Mouse (Mus musculus): ENCODE measurements around the gene Dclk2. TPM values are rescaled to one million over a fixed set of nuclear protein-coding genes. Genes with fewer than 3 reads are reported as not detected.

Gene Dclk2
- polyA plus RNA-seq, 1 experiment from 2014 or later, result 5.1 TPM

DNA sequence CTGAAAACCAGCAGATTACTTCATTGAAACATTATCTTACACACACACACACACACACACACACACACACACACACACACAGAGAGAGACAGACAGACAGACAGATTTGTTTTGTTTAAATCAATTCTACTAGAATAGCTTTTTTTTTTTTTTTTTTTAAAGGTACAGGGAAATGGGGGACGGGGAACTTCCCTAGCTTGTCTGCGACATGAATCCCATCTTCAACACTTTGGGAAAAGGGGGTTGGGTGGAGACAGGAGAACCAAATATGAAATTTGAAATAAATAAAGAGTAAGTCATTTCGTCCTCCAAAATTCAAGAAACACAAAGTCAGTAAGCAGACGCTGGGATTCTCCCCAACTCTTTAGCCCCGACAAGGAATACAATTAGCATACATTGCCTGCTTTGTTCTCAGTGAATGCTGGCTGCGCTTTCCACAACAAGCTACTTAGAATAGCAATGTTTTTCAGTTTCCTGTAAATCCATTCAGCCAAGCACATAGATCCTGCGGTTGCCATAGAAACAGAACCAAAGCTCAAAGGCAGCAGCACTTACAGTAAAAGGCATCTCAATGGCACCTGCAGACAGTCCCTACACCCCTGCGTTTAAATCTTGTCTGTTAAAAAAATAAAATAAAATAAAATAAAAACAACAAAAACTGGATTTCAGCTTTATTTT is 75.7 kb downstream of the Dclk2 start:
- no peak overlapping the region for H3K27ac ChIP-seq (ENCODE audit: poor library complexity, severe bottlenecking)
- no peak for ATAC-seq (ENCODE audit: insufficient number of reproducible peaks, low FRiP score)
- 25% methylated on average over 8 of the region's 8 CpGs for WGBS
- H3K4me1 ChIP-seq (replicated peaks), result 0 out of 2 replicates have a peak, but pooled peaks cover 2% of the 10 kb centered on the region
- H3K9ac ChIP-seq, result no peak overlapping the region
- H3K36me3 ChIP-seq, result no peaks in the 10 kb centered on the region
- H3K4me2 ChIP-seq, result no peak overlapping the region
- 0 out of 2 replicates have a peak, but pooled peaks cover 5% of the 10 kb centered on the region for H3K9me3 ChIP-seq (replicated peaks)
- H3K27me3 ChIP-seq (replicated peaks), result no peaks in the 10 kb centered on the region
- no peak overlapping the region for H3K4me3 ChIP-seq

DNA sequence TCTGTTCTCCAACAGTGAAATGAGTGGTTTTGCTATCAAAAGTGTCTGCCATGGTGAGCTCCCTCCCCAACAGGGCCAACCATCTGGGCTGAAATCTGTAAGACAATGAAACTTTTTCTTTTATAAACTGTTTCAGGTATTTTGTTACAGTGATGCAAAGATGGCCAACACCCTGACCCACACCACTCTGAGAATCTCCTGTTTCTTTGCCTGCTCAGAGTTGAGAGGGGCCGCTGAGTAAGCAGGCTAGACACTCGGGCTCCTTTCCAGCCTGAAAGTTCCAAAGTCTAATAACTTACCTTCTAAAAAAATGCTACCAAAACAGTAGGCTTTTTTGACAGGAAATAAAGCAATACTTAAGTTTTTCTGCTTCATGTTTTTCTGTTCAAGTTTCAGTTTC is 78.2 kb downstream of the Dclk2 start:
- H3K9me3 ChIP-seq (replicated peaks), result 0 out of 2 replicates have a peak, but pooled peaks cover 5% of the 10 kb centered on the region
- WGBS, result 93% methylated on average over 2 of the region's 2 CpGs
- ATAC-seq (ENCODE audit: insufficient number of reproducible peaks, low FRiP score), result no peak
- no peak overlapping the region for H3K4me3 ChIP-seq
- H3K27ac ChIP-seq (ENCODE audit: poor library complexity, severe bottlenecking), result no peak overlapping the region
- 0 out of 2 replicates have a peak, but pooled peaks cover 2% of the 10 kb centered on the region for H3K4me1 ChIP-seq (replicated peaks)
- no peaks in the 10 kb centered on the region for H3K36me3 ChIP-seq
- H3K27me3 ChIP-seq (replicated peaks), result no peaks in the 10 kb centered on the region
- no peak overlapping the region for H3K4me2 ChIP-seq
- H3K9ac ChIP-seq, result no peak overlapping the region

DNA sequence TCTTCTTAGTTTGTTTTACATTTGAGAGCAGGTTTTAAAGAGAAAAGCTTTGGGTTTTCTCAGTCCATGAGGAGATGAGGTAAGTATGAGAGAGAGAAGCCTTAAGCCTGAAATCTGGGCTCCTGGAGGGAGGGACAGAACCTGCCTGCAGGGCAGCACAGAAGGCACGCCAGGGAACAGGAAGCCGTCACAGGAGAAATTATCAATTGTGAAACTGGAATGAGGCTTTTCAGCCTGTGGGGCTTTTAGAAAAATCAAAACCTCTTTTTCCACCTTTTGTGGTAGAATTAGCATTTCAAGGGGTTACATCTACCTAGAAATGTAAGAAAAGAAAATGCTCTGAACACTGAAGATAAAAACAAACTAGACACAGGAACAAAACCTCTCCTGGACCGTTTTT is 81.0 kb downstream of the Dclk2 start:
- Histone ChIP-seq H3K36me3 (no peaks in the 10 kb centered on the region), H3K27ac (ENCODE audit: poor library complexity, severe bottlenecking) (no peak overlapping the region), H3K4me1 (replicated peaks) (no peaks in the 10 kb centered on the region), H3K4me3 (no peak overlapping the region), H3K27me3 (replicated peaks) (no peaks in the 10 kb centered on the region), H3K9me3 (replicated peaks) (0 out of 2 replicates have a peak, but pooled peaks cover 5% of the 10 kb centered on the region), H3K9ac (no peak overlapping the region), H3K4me2 (no peak overlapping the region)
- no peak for ATAC-seq (ENCODE audit: insufficient number of reproducible peaks, low FRiP score)
- 45% methylated on average over 3 of the region's 3 CpGs for WGBS

DNA sequence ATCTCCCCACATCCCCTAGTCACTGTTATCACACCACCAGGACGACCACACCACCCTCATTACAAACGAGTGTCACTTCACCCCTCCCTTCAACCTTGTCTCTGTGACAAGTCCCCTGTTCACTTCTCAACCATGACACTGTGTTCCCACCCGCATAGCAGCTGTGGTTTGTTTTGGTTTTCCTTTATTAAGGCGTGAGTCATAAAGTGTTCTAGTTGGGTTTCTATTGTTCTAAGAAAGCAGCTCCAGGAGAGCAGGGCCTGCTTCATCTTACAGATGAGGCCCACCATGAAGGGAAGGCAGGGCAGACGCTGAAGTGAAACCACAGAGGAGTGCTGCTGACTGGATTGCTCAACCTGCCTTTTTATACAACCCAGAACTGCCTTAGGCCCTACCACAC is 83.3 kb downstream of the Dclk2 start:
- H3K36me3 ChIP-seq, result no peaks in the 10 kb centered on the region
- WGBS, result 49% methylated on average over 5 of the region's 5 CpGs
- no peak for ATAC-seq (ENCODE audit: insufficient number of reproducible peaks, low FRiP score)
- H3K4me1 ChIP-seq (replicated peaks), result no peaks in the 10 kb centered on the region
- H3K4me3 ChIP-seq, result no peak overlapping the region
- 0 out of 2 replicates have a peak, but pooled peaks cover 5% of the 10 kb centered on the region for H3K9me3 ChIP-seq (replicated peaks)
- no peak overlapping the region for H3K27ac ChIP-seq (ENCODE audit: poor library complexity, severe bottlenecking)
- no peak overlapping the region for H3K4me2 ChIP-seq
- no peaks in the 10 kb centered on the region for H3K27me3 ChIP-seq (replicated peaks)
- no peak overlapping the region for H3K9ac ChIP-seq

DNA sequence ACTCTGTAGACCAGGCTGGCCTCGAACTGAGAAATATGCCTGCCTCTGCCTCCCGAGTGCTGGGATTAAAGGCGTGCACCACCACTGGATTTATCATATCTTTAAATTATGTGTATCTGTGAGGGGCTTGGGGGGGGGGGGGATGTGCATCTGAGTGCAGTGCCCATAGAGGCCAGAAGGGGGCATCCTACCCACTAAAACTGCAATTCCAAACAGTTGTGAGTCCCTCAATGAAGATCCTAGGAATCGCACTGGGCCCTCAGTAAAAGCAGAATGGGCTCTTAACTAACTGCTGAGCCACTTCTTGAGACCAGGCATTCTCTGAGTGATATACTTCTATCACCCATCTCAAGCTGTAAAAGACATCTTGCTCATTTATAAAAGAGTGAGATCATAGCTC is 85.5 kb downstream of the Dclk2 start:
- H3K4me3 ChIP-seq, result no peak overlapping the region
- no peaks in the 10 kb centered on the region for H3K36me3 ChIP-seq
- no peak overlapping the region for H3K4me2 ChIP-seq
- H3K9me3 ChIP-seq (replicated peaks), result no peaks in the 10 kb centered on the region
- 93% methylated on average over 4 of the region's 4 CpGs for WGBS
- ATAC-seq (ENCODE audit: insufficient number of reproducible peaks, low FRiP score), result no peak
- no peak overlapping the region for H3K27ac ChIP-seq (ENCODE audit: poor library complexity, severe bottlenecking)
- no peak overlapping the region for H3K9ac ChIP-seq
- no peaks in the 10 kb centered on the region for H3K4me1 ChIP-seq (replicated peaks)
- H3K27me3 ChIP-seq (replicated peaks), result no peaks in the 10 kb centered on the region

DNA sequence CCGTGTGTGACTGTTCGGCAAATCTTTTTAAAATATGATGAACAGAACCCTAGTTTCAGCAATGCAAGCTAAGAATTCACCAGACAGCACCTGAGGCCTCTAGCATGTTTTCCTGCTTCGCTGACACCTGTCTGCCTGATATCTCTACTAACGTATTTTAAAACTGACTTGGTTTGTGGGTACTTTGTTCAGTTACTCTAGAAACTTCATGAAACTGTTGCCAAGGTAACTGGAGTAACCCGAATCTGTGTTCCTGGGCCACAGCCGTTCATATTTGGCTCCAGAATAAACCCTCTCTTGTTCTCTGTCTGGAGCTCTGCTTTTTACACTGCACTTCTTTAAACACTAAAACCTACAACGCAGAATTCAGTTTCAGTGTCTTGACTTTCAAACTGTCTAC is 86.3 kb downstream of the Dclk2 start:
- H3K27ac ChIP-seq (ENCODE audit: poor library complexity, severe bottlenecking), result no peak overlapping the region
- H3K9ac ChIP-seq, result no peak overlapping the region
- ATAC-seq (ENCODE audit: insufficient number of reproducible peaks, low FRiP score), result no peak
- no peaks in the 10 kb centered on the region for H3K4me1 ChIP-seq (replicated peaks)
- WGBS, result 79% methylated on average over 7 of the region's 7 CpGs
- H3K36me3 ChIP-seq, result no peaks in the 10 kb centered on the region
- H3K4me3 ChIP-seq, result no peak overlapping the region
- no peak overlapping the region for H3K4me2 ChIP-seq
- H3K27me3 ChIP-seq (replicated peaks), result no peaks in the 10 kb centered on the region
- no peaks in the 10 kb centered on the region for H3K9me3 ChIP-seq (replicated peaks)

DNA sequence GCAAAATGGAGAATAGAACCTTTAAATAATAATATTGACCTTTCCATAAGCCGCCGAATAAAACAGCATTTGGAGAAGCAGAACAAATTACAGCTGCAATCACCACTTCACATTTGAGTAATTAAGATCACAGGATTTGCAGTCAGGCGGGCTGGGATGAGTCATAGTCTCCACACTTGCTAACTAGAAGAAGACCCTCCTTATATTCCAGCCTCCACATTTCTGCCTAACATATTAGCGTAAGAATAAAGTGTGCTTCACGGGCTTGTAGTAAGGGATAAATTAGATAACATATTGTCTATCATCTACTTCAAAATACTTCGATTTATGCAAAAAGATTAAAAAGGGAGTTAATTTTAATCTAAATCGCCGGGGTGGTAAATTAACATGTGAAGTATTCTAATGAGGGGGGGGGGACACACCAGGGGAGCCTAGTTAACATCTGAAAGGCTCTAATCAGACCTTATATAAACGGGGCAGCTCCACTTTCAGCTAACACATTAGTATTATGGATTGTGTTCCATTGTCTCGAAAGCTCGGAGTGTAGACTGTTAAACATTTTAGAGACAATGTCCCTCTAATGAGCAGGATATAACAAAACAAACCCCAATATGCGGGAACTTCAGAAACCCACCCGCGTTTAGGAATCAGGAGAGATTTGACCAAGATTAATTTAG is 87.9 kb downstream of the Dclk2 start:
- Histone ChIP-seq H3K4me1 (replicated peaks) (no peaks in the 10 kb centered on the region), H3K9me3 (replicated peaks) (no peaks in the 10 kb centered on the region), H3K4me2 (no peak overlapping the region), H3K4me3 (no peak overlapping the region), H3K27ac (ENCODE audit: poor library complexity, severe bottlenecking) (no peak overlapping the region), H3K36me3 (no peaks in the 10 kb centered on the region), H3K9ac (no peak overlapping the region), H3K27me3 (replicated peaks) (no peaks in the 10 kb centered on the region)
- no peak for ATAC-seq (ENCODE audit: insufficient number of reproducible peaks, low FRiP score)
- WGBS, result 39% methylated on average over 14 of the region's 14 CpGs

DNA sequence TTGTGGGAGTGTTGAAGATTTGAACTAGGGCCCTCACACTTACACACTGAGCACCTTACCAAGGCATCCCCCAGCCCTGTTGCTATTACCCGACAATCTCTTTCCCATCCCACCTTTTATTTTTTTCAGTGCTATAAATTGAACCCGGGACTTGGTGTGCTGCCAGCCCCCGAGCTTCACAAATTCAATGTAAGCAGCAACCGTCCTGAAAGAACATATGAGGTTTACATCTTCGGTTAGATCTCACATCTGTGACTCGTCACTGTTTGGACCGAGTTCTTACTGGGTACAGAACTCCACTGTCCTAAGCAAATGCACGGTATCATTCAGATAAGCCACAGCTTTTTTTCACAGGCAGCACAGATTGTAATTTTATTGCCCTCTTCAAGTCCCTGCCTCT is 88.5 kb downstream of the Dclk2 start:
- no peak overlapping the region for H3K4me2 ChIP-seq
- H3K4me1 ChIP-seq (replicated peaks), result no peaks in the 10 kb centered on the region
- WGBS, result 60% methylated on average over 8 of the region's 8 CpGs
- no peaks in the 10 kb centered on the region for H3K27me3 ChIP-seq (replicated peaks)
- H3K9ac ChIP-seq, result no peak overlapping the region
- H3K4me3 ChIP-seq, result no peak overlapping the region
- ATAC-seq (ENCODE audit: insufficient number of reproducible peaks, low FRiP score), result no peak
- H3K9me3 ChIP-seq (replicated peaks), result no peaks in the 10 kb centered on the region
- H3K36me3 ChIP-seq, result no peaks in the 10 kb centered on the region
- H3K27ac ChIP-seq (ENCODE audit: poor library complexity, severe bottlenecking), result no peak overlapping the region

DNA sequence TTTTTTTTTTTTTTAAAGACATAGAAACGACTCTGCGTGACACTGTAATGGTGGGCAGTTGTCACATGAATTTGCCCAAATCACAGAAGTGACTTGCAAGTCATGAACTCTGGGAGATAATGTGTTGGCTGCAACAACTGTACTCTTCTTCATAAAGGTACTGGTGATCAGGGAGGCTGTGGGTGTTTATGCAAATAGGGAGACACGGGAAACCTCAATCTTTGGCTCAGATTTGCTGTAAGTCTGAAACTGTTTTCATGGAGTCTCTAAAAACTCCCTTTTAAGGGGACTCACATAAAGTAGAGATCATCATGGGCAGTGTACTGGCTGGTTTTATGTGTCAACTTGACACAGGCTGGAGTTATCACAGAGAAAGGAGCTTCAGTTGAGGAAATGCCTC is 93.1 kb downstream of the Dclk2 start:
- Histone ChIP-seq H3K4me3 (no peak overlapping the region), H3K27ac (ENCODE audit: poor library complexity, severe bottlenecking) (no peak overlapping the region), H3K9me3 (replicated peaks) (no peaks in the 10 kb centered on the region), H3K36me3 (no peaks in the 10 kb centered on the region), H3K27me3 (replicated peaks) (no peaks in the 10 kb centered on the region), H3K4me1 (replicated peaks) (no peaks in the 10 kb centered on the region), H3K4me2 (no peak overlapping the region), H3K9ac (no peak overlapping the region)
- no peak for ATAC-seq (ENCODE audit: insufficient number of reproducible peaks, low FRiP score)
- WGBS, result 84% methylated on average over 3 of the region's 3 CpGs

DNA sequence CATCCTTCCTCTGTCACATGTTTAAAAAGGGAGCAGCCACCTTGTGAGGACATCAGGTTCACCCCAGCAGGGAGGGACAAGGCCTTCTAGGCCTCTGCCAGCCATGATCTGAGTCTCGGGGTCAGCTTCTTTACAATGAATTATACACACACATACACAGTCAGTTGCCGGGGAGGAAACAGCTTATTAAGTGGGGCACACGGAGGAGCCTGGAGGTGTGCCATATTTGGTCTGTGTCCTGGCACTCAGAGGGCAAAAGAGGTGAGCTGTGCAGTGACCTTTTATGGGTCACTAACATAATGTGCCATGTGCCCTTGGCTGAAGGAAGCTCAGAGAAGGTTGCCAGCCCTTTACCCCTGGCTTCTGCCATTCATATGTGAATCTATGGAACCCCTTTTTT is 99.3 kb downstream of the Dclk2 start:
- WGBS, result 72% methylated on average over 3 of the region's 3 CpGs
- no peaks in the 10 kb centered on the region for H3K27me3 ChIP-seq (replicated peaks)
- H3K4me1 ChIP-seq (replicated peaks), result peaks cover 6% of the 10 kb centered on the region; the same call in 1 of the 2 replicates
- H3K4me3 ChIP-seq, result no peak overlapping the region
- H3K4me2 ChIP-seq, result no peak overlapping the region
- H3K36me3 ChIP-seq, result no peaks in the 10 kb centered on the region
- H3K27ac ChIP-seq (ENCODE audit: poor library complexity, severe bottlenecking), result no peak overlapping the region
- no peak overlapping the region for H3K9ac ChIP-seq
- no peak for ATAC-seq (ENCODE audit: insufficient number of reproducible peaks, low FRiP score)
- no peaks in the 10 kb centered on the region for H3K9me3 ChIP-seq (replicated peaks)

DNA sequence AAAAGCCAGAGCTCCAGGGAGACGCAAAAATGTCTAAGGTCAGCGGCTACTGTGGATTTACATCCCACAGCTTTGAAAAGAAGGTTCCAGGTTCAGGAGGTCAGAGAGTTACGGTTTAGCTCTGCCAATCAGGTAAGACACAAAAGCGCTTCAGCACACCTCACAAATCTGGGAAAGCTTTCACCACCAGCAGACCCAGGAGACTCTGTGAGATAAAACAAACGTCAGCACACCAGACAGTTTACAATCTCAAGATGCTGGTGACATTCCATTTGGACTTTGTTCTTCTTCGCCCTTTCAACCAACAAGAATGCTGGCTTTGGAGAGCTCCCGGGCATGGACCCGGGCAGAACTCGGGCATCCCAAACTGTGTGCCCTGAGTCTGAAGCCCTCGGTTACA is 100.3 kb downstream of the Dclk2 start:
- H3K9ac ChIP-seq, result no peak overlapping the region
- no peaks in the 10 kb centered on the region for H3K27me3 ChIP-seq (replicated peaks)
- H3K27ac ChIP-seq (ENCODE audit: poor library complexity, severe bottlenecking), result no peak overlapping the region
- H3K4me3 ChIP-seq, result no peak overlapping the region
- no peaks in the 10 kb centered on the region for H3K9me3 ChIP-seq (replicated peaks)
- H3K4me2 ChIP-seq, result no peak overlapping the region
- 37% methylated on average over 10 of the region's 10 CpGs for whole genome bisulfite sequencing
- no peak for ATAC-seq (ENCODE audit: insufficient number of reproducible peaks, low FRiP score)
- H3K36me3 ChIP-seq, result no peaks in the 10 kb centered on the region
- H3K4me1 ChIP-seq (replicated peaks), result peaks cover 6% of the 10 kb centered on the region; the same call in 1 of the 2 replicates

All from heart, embryonic 12.5 days (tissue).